Mouse (Mus musculus) megakaryocyte, adult 5-6 weeks (primary cell): ENCODE results near the gene Smc6. TPM values are rescaled to one million over a fixed set of nuclear protein-coding genes. Genes with fewer than 3 reads are reported as not detected.

Source experiments
- total RNA-seq, 2 experiments: library from RNA; stranded (forward) in 1 of 2; stranded (reverse) in 1 of 2; fragments of 153-499, 151-499 nt in 1 of 2; fragments of 221-1000, 200-1000 nt in 1 of 2; gene quantifications; 2 replicates each; pipeline versions ENCODE4 v1.2.3 to v1.2.4; 2015 to 2017

Smc6 gene
- total RNA-seq, 2 experiments from 2014 or later = 98.3 to 129 TPM

Other genes starting within 250 kb of the Smc6 start
- gene Kcns3, start 114.8 kb upstream of the Smc6 start, total RNA-seq (2015) = not detected in 2 replicates
- gene Kcns3, start 114.8 kb upstream of the Smc6 start, total RNA-seq (2017) = not detected in 2 replicates
- gene Msgn1, start 56.9 kb upstream of the Smc6 start, total RNA-seq (2015) = not detected in 2 replicates
- gene Msgn1, start 56.9 kb upstream of the Smc6 start, total RNA-seq (2017) = 0.92 TPM in 1 of 2 replicates, not detected in the other
- 24.2 and 32.6 TPM in 2 replicates for gene Gen1, start 85 bp upstream of the Smc6 start, total RNA-seq (2015)
- gene Gen1, start 85 bp upstream of the Smc6 start, total RNA-seq (2017) = 24.4 and 25.6 TPM in 2 replicates
- not detected in 2 replicates for gene Vsnl1, start 170.7 kb downstream of the Smc6 start, total RNA-seq (2015)
- gene Vsnl1, start 170.7 kb downstream of the Smc6 start, total RNA-seq (2017) = not detected in 2 replicates
- not detected in 2 replicates for gene Rad51ap2, start 190.2 kb downstream of the Smc6 start, total RNA-seq (2015)
- gene Rad51ap2, start 190.2 kb downstream of the Smc6 start, total RNA-seq (2017) = not detected in 2 replicates